Mouse (Mus musculus) heart, embryonic 16.5 days (tissue): ENCODE measurements around the gene Anks1. TPM values are rescaled to one million over a fixed set of nuclear protein-coding genes. Genes with fewer than 3 reads are reported as not detected.

ENCODE experiments used
- ATAC-seq: fragments of 200-750 bp; cut with Nextera tagmentation; replicated peaks from 2 replicates; pipeline ENCODE4 v1.8.0; 2017; ENCODE audit warnings: moderate number of reproducible peaks; ENCODE audit not compliant: insufficient read depth, low FRiP score; ENCODE audit errors: extremely low read depth
- H3K27ac ChIP-seq: fragments of 300-500 bp; sonication (generic); 2 replicates; pipeline ENCODE4 v1.5.1; 2014; ENCODE audit warnings: mild to moderate bottlenecking, low read length, control low read depth, moderate library complexity
- H3K27me3 ChIP-seq: fragments of 300-500 bp; sonication (generic); 2 replicates; pipeline ENCODE4 v1.6.1; 2014; ENCODE audit warnings: low read length, mixed read lengths; ENCODE audit not compliant: control insufficient read depth, insufficient read depth
- H3K36me3 ChIP-seq: fragments of 300-500 bp; sonication (generic); 2 replicates; pipeline ENCODE4 v1.6.1; 2014; ENCODE audit not compliant: control insufficient read depth, insufficient read depth
- H3K4me1 ChIP-seq: fragments of 300-500 bp; sonication (generic); 2 replicates; pipeline ENCODE4 v1.6.1; 2014; ENCODE audit warnings: low read length, mixed read lengths; ENCODE audit not compliant: control insufficient read depth, insufficient read depth
- H3K4me2 ChIP-seq: fragments of 300-500 bp; sonication (generic); 2 replicates; pipeline ENCODE4 v1.6.1; 2014; ENCODE audit warnings: low read depth, mild to moderate bottlenecking, control low read depth, low read length
- H3K4me3 ChIP-seq: fragments of 300-500 bp; sonication (generic); 2 replicates; pipeline ENCODE4 v1.5.1; 2014; ENCODE audit warnings: mild to moderate bottlenecking, control low read depth, low read length
- H3K9ac ChIP-seq: fragments of 300-500 bp; sonication (generic); 2 replicates; pipeline ENCODE4 v1.6.1; 2014; ENCODE audit warnings: low read length, control low read depth
- H3K9me3 ChIP-seq: fragments of 300-500 bp; sonication (generic); replicated peaks from 2 replicates; pipeline ENCODE4 v1.6.1; 2016; ENCODE audit warnings: low read length; ENCODE audit not compliant: control insufficient read depth
- WGBS: fragments of 180-500 bp; shearing (Covaris S2); extraction: QIAGEN DNeasy Blood & Tissue Kit; methylation state at CpG from one replicate; pipeline ENCODE4 v1.1.7; 2014; 5-methylcytosine and 5-hydroxymethylcytosine counted together
- polyA plus RNA-seq: library from polyadenylated mRNA; unstranded; fragments of >200 nt; fragmentation: Nextera tagmentation; extraction: Ambion mirVana; gene quantifications from 2 replicates; pipeline ENCODE4 v1.2.1, GENCODE M21; 2015

The Anks1 gene
- polyA plus RNA-seq, 1 experiment from 2014 or later = 11.4 TPM

DNA sequence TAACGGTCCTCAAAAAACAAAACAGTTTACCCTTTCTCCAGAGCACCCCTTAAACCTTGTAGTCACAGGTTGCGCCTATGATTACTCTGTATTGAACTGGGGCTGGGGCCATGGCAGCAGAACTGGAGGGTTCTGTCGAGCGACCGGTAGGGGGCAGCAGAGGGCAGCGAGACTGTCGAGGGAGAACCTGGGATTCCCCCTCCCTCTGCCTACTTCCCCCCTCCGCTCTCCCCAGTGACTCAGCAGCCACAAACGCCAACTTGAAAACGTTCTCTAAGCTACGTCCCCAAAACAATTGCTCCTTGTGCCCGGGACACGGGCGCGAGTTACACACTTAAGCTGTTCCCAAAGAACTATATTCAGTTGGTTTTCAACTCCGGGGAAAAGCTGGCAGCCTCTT is 175.9 kb downstream of the Anks1 start:
- WGBS = 1% methylated on average over 16 of the region's 16 CpGs
- Histone ChIP-seq H3K4me3 (0 out of 2 replicates have a peak overlapping the region, but pooled peaks have one; percentile 26), H3K27ac (no peak overlapping the region), H3K4me2 (peak overlapping the region; percentile 62), H3K27me3 (0 out of 2 replicates have a peak, but pooled peaks cover 3% of the 10 kb centered on the region), H3K36me3 (no peaks in the 10 kb centered on the region), H3K4me1 (no peaks in the 10 kb centered on the region), H3K9me3 (no peaks in the 10 kb centered on the region), H3K9ac (peak overlapping the region; percentile 63)
- peak; percentile 70 for ATAC-seq

DNA sequence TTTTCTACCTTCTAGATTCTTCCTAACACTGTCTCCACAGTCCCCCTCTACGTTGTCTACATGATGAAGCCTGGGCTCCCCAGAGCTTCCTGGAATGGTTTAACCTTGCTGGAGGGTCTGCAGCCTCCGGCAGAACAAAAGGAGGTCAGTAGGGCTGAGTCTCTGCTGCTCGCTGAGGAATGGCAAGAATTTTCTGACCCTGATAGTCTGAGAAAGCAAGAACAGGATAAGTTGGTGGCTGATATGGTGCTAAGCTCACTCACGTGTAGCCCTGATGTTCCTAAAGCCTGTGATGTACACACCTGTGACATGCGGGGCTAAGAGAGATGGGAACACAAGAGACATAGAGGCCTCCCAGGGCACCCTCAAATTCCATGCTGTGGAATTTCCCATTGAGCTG is 178.3 kb downstream of the Anks1 start:
- Histone ChIP-seq H3K27ac (no peak overlapping the region), H3K4me1 (no peaks in the 10 kb centered on the region), H3K27me3 (0 out of 2 replicates have a peak, but pooled peaks cover 3% of the 10 kb centered on the region), H3K4me3 (no peak overlapping the region), H3K4me2 (0 out of 2 replicates have a peak overlapping the region, but pooled peaks have one; percentile 2), H3K9ac (no peak overlapping the region), H3K36me3 (no peaks in the 10 kb centered on the region), H3K9me3 (peaks cover 3% of the 10 kb centered on the region; the same call in 1 of the 2 replicates)
- 0 out of 2 replicates have a peak, but pooled peaks have one; percentile 26 for ATAC-seq
- WGBS = 15% methylated on average over 5 of the region's 5 CpGs

DNA sequence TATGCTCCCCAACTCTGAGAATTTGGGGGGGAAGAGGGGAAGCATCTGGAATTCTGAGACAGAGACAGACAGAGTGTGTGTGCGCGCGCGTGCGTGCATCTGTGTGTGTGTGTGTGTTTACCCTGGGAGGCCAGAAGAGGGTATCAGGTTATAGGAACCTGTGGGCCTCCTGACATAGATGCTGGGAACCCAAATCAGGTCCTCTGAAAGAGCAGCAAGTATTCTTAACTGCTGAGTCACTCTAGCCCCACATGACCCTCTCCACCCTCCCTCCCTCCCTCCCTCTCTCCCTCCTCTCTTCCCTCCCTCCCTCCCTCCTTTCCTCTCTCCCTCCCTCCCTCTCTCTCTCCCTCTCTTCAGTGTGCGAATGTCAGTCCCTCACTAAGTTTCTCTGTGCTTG is 179.6 kb downstream of the Anks1 start:
- H3K9me3 ChIP-seq = peaks cover 3% of the 10 kb centered on the region; the same call in 1 of the 2 replicates
- 97% methylated on average over 6 of the region's 6 CpGs for WGBS
- H3K27me3 ChIP-seq = no peaks in the 10 kb centered on the region

DNA sequence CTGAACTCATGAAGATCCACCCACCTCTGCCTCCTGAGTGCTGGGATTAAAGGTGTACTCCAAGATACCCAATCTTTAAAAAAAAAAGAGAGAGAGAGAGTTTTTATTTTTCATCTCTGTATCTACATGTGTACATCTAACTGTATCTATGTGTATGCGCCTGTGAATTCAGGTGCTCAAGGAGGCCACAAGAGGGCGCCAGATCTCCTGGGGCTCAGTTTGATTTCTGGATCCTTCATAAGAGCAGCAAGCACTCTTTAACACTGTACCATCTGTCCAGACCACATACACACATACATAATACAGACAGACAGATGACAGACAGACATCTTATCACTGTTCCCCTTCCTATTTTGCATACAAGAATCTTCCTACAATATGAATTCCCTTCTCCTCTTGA is 183.2 kb downstream of the Anks1 start:
- Histone ChIP-seq H3K9me3 (peaks cover 6% of the 10 kb centered on the region), H3K4me2 (no peak overlapping the region), H3K27me3 (no peaks in the 10 kb centered on the region), H3K9ac (no peak overlapping the region), H3K4me3 (no peak overlapping the region), H3K27ac (no peak overlapping the region), H3K4me1 (no peaks in the 10 kb centered on the region), H3K36me3 (no peaks in the 10 kb centered on the region; the same call in 1 of the 2 replicates)
- WGBS = 83% methylated on average over 2 of the region's 2 CpGs
- ATAC-seq = no peak

More for the DNA sequence above, 179.6 kb downstream of the Anks1 start:
- H3K27ac ChIP-seq = no peak overlapping the region
- H3K4me3 ChIP-seq = no peak overlapping the region
- H3K9ac ChIP-seq = no peak overlapping the region
- no peak overlapping the region for H3K4me2 ChIP-seq
- ATAC-seq = no peak
- no peaks in the 10 kb centered on the region for H3K36me3 ChIP-seq
- no peaks in the 10 kb centered on the region for H3K4me1 ChIP-seq

DNA sequence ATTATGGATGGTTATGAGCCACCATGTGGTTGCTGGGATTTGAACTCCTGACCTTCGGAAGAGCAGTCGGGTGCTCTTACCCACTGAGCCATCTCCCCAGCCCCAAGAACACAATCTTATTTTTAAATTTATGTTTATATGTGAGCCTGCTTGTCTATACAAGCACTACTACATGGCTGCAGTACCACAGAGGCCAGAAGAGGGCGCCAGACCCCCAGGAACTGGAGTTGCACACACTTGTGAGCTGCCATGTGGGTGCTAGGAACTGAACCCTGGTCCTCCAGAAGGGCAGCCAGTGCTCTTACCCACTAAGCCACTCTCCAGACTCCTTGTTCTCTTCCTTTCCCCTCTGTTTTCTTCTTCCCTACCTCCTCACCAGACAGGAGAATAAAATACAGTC is 184.7 kb downstream of the Anks1 start:
- no peak overlapping the region for H3K9ac ChIP-seq
- peaks cover 6% of the 10 kb centered on the region for H3K9me3 ChIP-seq
- no peak overlapping the region for H3K27ac ChIP-seq
- no peak overlapping the region for H3K4me2 ChIP-seq
- 77% methylated on average over 3 of the region's 3 CpGs for WGBS
- H3K36me3 ChIP-seq = no peaks in the 10 kb centered on the region; the same call in 1 of the 2 replicates
- no peak overlapping the region for H3K4me3 ChIP-seq
- no peaks in the 10 kb centered on the region for H3K4me1 ChIP-seq
- ATAC-seq = no peak
- H3K27me3 ChIP-seq = no peaks in the 10 kb centered on the region

DNA sequence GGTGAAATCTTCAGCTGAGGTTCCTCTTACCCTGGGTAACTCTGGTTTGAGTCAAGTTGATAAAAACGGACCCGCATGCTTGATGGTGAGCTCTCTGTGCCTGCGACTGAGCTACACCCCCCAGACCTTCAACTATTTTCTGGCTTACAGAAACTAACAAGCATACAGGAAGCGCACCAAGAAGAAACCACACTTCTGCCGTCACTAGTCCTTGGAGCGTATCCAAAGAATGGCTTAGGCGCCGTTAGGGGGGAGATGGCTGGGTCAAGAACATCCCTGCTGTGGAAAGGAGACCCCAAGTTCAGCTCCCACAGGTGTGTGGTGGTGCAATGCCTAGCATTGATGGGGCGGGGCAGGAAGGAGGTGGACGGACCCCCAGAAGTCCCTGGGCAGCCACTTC is 187.3 kb downstream of the Anks1 start:
- Histone ChIP-seq H3K9ac (no peak overlapping the region), H3K4me3 (no peak overlapping the region), H3K27ac (no peak overlapping the region), H3K4me1 (no peaks in the 10 kb centered on the region), H3K9me3 (peaks cover 8% of the 10 kb centered on the region), H3K4me2 (no peak overlapping the region), H3K36me3 (no peaks in the 10 kb centered on the region; the same call in 1 of the 2 replicates), H3K27me3 (no peaks in the 10 kb centered on the region)
- no peak for ATAC-seq
- WGBS = 69% methylated on average over 10 of the region's 10 CpGs

DNA sequence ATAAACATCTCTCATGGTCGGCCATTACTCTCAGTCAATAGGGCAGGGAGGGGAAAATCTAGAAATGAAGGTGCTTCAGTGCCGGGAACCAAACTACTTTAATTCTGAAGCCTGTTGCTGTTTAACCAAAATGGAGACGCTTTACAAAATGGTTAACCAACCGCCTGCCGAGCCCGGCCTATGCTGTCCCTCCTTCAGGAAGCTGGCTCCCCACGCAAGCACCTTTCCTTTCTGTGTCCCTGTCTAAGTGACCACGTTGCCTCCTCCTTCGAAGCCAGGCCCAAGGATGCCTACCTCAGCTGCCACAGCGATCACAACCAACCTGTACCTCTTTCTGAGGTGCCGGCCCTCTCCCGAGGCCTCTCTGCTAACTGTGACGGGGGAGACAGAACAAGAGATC is 188.2 kb downstream of the Anks1 start:
- Histone ChIP-seq H3K4me1 (no peaks in the 10 kb centered on the region), H3K4me3 (no peak overlapping the region), H3K27ac (no peak overlapping the region), H3K36me3 (no peaks in the 10 kb centered on the region; the same call in 1 of the 2 replicates), H3K27me3 (no peaks in the 10 kb centered on the region), H3K9me3 (peaks cover 7% of the 10 kb centered on the region), H3K9ac (no peak overlapping the region), H3K4me2 (no peak overlapping the region)
- WGBS = 84% methylated on average over 13 of the region's 13 CpGs
- ATAC-seq = no peak

DNA sequence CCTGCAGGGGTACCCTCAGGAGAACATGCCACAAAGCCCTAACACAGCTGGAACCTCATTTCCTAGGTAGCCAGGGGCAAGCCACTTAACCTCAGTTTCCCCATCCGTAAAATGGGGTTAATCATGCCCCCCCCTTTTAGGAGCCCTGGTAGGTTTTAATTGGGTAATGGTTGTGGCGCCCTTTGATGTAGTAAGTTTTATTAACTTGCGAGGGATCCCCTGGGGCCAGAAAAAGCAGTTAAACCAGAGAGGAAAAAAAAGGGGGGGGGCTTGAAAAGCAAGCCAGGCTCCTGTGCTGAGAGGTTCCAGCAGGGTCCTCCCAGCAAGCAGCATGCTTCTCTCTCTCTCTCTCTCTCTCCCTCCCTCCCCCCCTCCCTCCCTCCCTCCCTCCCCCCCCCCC is 190.0 kb downstream of the Anks1 start:
- Histone ChIP-seq H3K4me2 (no peak overlapping the region), H3K36me3 (no peaks in the 10 kb centered on the region), H3K9ac (no peak overlapping the region), H3K27me3 (no peaks in the 10 kb centered on the region), H3K4me3 (no peak overlapping the region), H3K4me1 (no peaks in the 10 kb centered on the region), H3K27ac (no peak overlapping the region), H3K9me3 (peaks cover 3% of the 10 kb centered on the region; the same call in 1 of the 2 replicates)
- ATAC-seq = no peak
- 68% methylated on average over 3 of the region's 3 CpGs for WGBS

DNA sequence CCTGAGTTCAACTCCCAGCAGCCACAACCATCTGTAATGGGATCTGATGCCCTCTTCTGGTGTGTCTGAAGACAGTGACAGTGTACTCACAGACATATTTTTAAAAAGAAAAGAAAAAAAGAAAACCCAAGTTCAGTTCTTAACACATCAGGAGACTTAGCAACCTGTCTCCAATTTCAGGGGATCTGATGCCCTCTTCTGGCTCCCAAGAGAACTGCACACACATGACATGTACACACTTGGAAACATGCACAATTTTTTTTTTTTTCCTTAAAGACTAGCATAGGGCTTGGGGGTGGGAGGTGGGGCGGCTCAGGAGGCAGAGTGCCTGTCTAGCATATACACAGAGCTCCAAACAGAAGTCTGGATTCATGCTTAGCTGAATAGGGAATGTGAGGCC is 191.6 kb downstream of the Anks1 start:
- Histone ChIP-seq H3K4me3 (no peak overlapping the region), H3K27ac (no peak overlapping the region), H3K27me3 (no peaks in the 10 kb centered on the region), H3K4me2 (no peak overlapping the region), H3K9me3 (peaks cover 3% of the 10 kb centered on the region; the same call in 1 of the 2 replicates), H3K36me3 (no peaks in the 10 kb centered on the region), H3K4me1 (no peaks in the 10 kb centered on the region), H3K9ac (no peak overlapping the region)
- WGBS = 80% methylated on average over 1 of the region's 1 CpGs
- ATAC-seq = no peak
